Mouse (Mus musculus): ENCODE data around the gene Mb21d2. TPM values are rescaled to one million over a fixed set of nuclear protein-coding genes. Genes with fewer than 3 reads are reported as not detected.

Gene Mb21d2
- total RNA-seq, 2 experiments from 2014 or later = 32.5 to 33.4 TPM

DNA sequence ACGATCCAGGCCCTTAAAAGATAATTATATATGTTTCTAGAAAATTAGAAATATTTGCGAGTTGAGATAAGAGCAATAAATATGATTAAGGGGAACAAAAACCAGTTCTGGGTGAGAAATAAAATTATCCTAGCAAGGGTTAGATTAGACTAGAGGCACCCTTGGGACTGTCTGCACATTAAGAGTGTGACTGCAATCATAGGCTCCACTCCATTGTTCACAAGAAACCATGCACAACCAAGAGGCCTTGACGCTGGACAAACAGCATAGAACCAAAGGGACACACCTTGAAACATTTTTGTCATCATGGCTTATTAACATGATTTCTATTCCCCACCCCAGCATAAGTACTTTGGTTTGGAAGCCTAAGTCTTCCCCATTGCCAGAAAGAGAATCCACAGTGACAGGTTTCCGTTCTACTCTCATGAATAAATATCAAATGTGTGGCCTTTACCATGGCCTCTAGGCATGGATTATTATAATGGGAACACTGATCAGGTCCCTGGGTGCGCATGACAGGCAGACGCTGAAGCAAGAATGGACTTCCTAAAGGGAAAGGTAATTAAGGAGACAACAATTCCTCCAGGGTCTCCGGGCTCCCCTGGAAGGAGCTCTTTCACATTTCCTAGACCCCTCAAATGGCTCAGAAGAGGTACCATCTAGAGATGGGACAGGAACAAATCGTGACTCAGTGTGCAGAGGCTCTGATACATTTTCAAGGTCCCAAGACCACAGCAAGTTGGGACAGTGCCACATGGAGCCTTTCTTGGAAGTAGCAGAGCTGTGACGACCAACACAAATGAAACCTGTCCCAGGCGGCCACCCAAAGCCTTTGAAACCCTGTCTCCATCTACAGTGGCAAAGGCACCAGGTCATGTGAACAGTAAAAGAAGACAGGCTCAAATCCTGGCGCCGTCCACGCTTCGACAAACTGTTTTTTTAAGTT is 26.6 kb downstream of the Mb21d2 start:
- no peak for DNase-seq (ENCODE audit: low spot score in 2 of 2)

DNA sequence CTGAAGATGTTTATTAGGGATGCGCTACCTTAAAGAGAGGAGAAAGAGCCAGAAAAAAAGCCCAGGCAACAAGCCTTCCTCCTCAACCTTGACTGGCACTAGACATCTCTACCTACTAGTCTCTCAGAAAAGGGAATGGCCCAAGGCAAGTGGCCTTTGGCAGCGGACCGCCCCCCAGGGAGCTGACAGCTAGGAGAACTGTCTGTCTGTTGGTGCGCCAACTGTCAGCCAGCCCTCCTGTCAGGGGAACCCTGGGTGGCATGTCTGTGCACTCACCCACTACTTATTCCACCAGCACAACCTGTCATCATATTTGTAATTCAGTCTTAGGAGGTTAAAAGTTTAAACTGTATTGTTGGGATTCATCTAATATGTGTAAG is 30.3 kb downstream of the Mb21d2 start:
- no peak for DNase-seq (ENCODE audit: low spot score in 2 of 2)

DNA sequence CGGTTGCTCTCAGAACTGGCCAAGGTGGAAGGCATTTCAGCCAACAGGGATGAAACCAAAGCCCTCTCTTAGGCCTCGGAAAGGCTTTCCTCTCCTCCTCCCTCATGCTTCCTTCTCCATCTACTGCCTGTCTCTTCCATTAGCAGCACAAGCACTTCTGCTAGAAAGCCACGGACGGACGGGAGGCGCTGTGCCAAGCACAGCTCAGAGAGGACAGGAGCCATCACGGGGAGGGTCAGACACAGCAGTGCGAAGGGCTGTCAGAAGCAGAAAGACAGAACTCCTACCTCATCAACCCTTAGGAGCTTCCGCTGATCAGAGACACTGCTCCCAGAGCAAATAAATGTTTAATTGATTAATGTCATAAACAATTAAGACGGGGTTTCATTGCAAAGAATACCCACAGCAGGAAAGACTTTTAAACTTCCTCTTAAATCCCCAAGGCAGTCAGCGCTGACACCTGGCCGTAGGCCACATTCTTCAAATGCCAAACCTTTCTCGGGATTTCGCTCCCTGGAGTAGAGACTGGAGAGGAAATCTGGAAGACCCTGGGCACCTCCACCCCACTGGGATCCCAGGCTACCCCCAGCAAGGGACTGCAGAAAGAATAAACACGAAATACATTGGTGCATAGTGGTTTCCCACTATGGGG is 30.8 kb downstream of the Mb21d2 start:
- no peak for DNase-seq (ENCODE audit: low spot score in 2 of 2)

DNA sequence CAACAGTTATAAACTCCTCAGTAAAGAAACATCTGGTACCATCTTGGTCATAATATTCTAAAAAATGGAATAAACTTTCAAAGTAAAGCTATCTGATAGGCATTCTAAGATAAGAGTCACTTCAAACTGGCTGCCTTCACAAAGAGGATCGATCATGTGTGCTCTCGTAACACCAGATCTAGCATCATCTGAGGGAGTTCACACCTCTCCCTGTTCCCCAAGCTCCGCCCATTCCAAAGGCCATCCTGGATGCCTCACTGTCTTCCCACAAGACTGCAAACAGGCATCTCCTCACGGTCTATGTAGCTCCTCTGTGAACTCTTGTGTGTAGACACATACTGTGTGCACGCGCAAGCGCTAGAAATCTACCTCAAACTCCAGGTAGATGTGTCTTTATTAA is 32.9 kb downstream of the Mb21d2 start:
- no peak for DNase-seq (ENCODE audit: low spot score in 2 of 2)

DNA sequence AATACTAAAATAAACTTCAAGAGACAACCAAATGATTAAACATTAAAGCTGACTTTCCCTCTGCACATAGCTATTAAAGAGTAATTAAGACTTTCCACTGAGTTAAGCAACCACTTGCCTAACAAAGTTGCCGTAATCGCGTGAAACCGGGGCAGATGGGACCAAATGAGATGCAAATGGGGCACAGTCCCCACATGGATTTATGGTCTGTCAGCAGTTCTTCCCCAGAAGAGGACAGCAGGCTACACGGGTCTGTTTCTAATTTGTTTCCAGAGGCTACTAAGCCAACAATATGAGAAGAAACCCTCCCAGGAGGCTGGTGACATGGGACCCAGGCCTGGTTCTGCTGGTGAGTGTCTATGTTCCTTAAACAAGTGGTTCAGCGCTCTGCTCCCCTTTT is 34.6 kb downstream of the Mb21d2 start:
- DNase-seq (ENCODE audit: low spot score in 2 of 2) = no peak

DNA sequence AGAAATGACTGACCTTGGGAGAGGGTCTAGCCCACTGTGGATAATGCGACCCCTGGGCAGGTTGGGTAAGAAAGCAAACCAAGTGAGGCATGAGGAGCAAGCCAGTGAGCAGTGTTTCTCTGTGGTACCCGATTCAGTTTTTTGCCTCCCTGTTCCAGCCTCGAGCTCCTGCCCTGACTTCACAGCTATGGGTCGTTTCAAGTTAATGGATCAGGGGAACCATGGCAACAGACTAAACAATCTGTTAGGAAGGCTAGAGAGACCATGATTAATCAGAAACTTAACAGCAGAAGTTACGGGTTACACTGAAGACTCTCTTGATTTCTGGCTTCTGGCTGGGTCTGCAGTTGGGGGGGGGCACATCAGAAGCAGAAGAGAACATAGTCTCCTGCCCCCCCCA is 36.2 kb downstream of the Mb21d2 start:
- DNase-seq (ENCODE audit: low spot score in 2 of 2) = no peak

DNA sequence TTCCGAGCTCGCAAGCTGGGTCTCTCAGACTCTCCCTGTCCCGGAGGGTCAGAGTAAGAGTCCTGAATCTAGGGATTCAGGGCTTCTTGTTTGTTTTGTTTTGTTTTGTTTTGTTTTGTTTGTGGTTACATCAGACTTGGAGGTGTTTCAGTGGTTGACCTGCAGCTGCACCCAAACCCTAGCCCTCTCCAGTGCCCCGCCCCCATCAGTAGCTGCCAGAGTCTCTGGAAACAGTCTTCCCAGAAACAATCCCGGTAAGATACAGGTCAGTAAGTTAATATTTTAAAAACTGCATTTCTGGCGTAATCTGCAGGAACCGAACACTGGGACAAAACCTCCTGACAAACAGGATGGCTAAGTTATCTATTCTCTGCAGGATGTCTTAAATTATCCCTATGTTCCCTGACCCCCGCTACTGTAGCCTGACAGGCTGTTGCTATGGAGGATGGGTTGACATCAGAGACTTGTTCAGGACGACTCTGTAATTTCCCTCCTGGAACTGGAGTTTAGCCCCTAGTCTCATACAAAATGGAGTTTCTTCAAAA is 43.2 kb downstream of the Mb21d2 start:
- no peak for DNase-seq (ENCODE audit: low spot score in 2 of 2)

DNA sequence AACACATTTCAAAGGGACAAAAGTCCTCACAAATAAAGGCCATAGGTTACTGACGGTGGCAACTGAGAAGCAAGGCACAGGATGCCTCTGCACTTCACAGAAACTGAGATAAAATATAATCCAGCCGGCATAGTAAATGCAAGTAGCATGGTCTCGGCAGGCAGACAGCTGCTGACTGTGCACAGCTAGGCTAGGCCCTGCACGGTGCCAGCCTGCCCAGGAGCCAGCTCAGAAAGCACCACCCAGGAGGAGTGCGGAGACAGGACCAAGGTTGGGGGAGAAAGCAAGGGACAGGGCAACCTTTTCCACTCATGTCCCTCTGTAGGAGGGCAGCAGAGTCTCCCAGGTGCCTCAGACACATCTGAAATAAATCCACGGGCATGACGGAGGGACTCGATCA is 44.0 kb downstream of the Mb21d2 start:
- DNase-seq (ENCODE audit: low spot score in 2 of 2) = no peak

DNA sequence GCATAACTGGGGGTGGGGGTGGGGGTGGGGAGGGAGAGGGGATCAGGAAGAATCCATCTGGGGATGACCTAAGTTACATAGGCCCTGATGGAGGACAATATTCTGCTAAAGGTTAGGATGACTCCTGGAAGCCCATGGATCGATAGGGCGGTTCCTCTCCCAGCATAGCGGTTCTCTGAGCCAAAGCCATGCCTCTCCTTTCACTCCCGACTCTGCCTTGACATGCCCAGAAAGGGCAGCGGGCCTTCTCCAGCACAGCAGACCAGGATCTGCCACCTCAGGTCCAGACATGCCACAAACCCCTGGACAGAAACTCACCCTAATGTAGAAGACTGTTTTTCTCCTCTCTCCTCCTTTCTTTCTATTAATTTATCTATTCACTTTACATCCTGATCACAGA is 44.8 kb downstream of the Mb21d2 start:
- no peak for DNase-seq (ENCODE audit: low spot score in 2 of 2)

DNA sequence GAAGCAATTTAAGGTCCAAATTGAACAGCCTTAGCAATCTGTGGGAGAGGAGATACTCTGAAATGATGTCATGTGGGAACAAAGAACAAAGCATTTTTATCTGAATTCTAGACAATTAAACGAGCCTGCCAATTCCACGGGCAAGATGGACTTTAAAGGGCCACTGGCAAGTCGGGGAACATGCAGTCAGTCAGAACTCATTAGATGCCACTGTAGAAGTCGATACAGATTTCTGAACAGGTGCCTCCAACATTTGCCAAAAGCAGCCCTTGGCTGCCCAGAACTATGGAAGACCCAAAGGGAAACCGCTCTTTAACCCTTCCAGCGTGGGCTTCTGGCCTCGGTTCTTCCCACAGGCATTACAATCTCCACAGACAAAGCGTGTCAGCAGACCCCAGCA is 45.8 kb downstream of the Mb21d2 start:
- DNase-seq (ENCODE audit: low spot score in 2 of 2) = peak; percentile 46 to 53

DNA sequence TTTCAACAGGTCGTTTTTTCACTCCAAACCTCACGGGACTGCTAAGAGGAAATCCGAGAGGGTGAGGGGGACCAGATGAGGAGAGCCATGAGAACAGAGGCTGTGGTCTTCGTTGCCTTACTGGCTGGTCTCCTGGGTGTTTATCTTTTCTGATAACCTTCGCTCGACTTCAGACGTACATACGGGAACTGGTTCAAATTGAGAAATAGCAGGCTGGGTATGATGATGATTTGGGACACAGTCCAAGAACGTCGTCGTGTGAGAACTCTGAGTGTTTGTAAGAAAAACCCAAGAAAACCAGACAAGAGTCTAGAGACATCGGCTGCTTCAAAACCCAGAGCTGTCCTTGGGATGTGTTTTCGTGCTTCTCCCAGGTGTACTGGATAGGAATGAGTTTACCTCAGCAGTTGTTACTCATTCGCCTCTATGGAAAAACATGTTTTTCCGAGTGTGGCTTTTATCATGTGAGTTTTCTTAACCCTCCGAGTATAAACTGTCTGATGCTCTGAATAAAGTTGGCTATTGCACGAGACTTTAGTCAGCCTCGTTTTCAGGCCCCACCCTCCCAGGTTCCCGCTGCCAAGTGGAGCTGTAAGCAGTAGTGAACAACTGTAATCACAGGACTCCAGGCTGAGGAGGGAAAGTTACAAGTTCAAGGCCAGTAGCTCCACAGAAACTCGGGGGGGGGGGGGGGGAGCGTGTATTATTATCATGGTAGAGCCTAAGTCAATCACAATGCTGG is 46.6 kb downstream of the Mb21d2 start:
- DNase-seq (ENCODE audit: low spot score in 2 of 2) = no peak

DNA sequence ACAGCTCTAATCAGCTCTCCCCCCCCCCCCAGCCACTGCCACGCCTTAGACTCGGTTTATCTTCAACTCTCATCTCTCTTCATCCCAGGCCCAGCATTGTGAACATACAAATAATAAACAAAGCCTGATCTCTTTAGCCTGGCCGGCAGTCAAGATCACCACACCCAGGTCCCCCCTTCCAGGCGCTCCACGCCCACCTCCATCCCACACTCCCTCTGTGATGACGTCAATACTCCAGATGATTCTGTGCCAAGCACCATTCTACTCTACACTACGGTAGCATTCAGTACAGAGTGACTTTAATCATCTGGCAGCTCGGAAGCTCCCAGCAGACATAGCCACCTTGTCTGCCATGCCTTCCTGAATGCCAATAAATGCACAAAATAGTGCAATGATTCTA is 47.7 kb downstream of the Mb21d2 start:
- no peak for DNase-seq (ENCODE audit: low spot score in 2 of 2)

DNA sequence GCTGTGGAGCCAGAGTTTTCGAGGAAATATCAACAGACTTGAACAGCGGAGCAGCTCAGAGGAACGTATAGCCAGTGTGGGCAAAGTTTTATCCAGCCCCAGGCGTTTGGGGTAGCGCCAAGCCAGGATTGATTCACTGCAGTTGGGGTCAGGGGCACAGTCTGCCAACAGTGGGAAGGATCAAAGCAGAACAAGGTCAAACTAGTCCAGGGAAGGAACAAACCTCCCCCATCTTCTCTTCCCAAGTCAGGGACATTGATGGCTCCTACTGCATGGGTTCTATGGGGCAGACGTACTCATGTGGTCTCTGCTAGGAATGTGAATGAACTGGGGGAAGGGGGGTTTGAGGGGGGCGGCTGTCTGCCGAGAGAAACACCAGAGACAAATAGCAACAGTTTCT is 48.7 kb downstream of the Mb21d2 start:
- DNase-seq (ENCODE audit: low spot score in 2 of 2) = no peak

DNA sequence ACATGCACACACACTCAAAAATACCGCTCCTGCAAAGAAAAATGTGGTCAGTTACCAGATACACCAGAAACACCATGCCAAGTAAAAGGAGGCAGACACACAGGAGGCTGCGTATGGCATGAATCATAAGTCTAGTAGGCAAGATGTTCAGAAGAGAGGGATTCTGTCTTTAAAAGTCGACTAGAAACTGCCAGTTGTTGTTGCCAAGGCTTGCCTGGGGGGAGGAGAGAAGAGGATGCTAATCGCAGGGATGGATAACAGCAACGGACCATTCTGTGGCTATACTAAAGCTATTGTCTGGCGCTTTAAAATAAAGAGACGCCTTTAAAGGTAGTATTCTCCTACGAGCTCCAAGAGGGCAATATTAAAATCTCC is 49.2 kb downstream of the Mb21d2 start:
- DNase-seq (ENCODE audit: low spot score in 2 of 2) = no peak

DNA sequence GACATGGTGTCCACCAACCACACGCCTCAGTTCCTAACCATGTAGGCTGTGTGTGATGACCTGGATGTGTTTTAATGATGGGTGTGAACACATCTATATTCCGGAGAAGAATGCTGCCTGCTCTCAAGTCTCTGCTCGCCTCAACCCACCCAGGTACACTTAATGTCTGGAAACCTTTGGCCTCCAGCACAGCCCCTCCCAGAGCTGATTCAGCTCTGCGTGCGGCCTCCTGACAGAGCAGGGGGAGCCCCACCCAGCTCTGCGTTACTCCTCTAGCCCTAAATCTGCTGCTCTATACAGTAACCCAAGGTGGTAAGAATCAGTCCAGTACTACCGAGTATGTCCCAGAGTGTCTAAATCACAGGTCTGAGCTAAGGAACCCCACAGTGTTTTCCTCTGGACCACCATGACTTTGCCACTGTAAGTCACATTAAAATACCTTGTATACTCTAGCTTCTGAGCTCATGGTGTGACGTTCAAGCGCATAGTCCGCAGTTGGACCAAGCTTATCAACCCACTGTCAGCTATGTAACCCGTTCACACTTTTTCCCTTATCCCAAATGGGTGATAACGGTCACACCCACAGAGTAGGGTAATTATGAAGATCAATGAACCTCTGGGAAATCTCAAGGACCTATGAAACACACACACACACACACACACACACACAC is 49.7 kb downstream of the Mb21d2 start:
- no peak for DNase-seq (ENCODE audit: low spot score in 2 of 2)

DNA sequence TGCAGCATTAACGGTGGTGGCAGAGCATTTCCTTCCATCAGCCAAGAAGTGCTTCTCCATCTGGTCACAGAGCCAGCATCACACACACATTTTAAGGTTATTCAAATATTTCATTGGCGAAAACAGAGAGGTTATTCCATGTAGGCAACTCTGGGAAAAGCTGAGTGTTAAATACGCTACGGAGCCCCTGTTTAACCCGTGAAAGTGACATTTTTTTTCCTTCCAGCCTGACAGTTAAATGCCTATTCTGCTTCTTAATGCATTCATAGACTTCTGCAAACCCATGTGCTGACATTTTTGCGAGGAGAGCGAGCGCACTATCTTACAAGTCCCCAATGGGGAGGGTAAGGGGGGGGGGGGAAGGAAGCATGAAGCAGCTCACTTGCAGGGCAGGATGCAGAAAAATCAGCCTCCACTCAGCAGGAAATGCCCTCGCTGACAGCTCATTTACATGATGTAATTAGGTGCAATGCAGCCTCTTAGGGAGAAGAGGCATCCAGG is 52.3 kb downstream of the Mb21d2 start:
- DNase-seq (ENCODE audit: low spot score in 2 of 2) = no peak

DNA sequence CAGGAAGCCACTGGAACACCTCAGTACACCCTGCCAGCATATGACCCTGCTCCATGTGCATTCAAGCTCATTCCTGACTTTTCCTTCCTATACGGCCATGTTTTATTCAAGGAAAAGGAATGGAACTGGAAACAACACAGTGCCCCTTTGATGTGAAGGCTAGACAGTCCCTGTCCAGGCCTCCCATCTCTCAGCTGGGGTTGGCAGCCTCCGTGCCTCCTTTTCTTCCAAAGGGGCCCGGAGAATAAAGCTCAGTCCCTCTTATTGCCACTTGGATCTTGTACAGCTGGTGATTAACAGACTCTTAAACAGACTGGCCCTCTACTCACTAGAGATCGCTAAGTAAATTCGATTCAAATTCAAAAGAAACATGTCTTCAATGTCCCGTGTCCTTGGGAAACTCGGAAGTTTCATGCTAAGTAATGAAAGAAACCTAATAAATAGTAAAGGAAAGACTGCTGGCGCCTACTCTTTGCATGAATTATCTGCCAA is 56.0 kb downstream of the Mb21d2 start:
- no peak for DNase-seq (ENCODE audit: low spot score in 2 of 2)

DNA sequence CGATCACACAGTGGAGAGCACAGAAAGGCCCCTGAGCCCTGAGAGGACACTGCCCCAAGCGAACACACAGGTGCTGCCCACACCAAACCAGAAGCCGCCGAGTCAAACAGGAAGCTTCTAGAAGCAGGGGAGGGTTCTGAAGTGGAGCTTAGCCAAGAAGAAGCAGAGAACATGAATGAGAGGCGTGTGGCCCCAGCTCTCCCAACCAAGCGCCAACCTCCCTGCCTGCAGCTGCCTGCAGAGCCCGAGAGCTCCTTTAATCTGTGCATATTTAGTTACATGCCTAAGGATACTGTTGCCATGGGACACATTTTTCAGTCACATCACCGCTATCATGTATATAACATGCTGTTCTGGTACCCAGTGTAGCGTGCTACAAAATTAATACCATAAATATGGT is 58.6 kb downstream of the Mb21d2 start:
- no peak for DNase-seq (ENCODE audit: low spot score in 2 of 2)

DNA sequence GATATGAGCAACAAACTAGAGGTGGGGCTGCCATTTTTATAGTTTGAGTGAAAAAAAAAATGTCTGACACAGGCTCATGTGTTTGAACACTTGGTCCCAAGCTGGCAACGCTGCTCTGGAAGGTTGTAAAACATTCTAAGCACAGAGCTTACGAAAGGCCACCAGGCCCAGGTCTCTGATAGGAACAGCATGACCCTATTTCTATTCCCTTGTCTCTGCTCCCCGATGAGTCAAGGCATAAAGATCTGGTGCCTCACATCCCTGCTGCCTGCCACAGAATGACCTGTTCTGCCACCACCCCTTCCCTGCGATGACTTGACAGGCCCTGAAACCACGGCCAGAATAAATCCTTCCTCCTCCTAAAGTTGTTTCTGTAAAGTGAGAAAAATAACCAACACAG is 59.0 kb downstream of the Mb21d2 start:
- no peak for DNase-seq (ENCODE audit: low spot score in 2 of 2)

DNA sequence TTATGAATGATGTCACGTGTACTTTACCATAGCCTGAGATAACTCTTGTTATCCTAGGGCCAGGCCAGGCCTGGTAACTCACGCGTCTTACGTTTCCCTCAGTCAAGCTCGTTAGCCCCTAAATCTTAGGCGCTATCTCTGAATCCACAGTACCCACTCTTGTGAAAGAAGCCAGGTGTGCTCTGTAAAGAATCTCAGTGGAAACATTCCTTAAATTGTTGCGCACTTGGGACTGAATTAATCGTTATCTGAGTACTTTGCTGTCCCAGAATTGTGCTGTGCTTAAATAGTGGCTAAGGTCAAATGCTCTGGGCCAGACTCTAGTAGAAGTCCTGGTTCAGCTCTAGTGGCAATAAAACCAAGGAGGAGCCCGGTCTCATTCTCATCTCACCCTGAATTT is 60.6 kb downstream of the Mb21d2 start:
- no peak for DNase-seq (ENCODE audit: low spot score in 2 of 2)
